Mouse (Mus musculus): ENCODE data around the gene Rslcan18. TPM values are rescaled to one million over a fixed set of nuclear protein-coding genes. Genes with fewer than 3 reads are reported as not detected.

Gene Rslcan18
- polyA plus RNA-seq, 1 experiment from 2014 or later = 0.29 TPM

DNA sequence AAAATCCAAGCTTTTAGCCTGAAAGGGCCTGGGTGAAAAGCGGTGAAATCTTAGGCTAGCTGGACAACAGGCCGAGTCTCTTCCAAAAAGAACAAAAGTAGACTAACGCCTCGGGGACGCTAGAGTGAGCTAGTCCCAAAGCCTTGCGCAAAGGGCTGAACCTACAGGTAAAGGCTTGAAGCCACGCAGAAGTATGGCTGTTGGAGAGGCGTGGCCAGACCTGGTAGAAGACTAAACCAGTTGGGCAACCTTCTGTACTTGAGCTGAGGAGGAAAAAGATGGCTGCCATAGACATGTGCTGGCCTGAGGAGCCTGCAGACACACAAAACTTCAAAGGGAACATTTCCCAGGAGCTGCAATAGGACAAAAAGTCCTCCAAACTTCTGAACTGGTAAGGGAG is 50.7 kb downstream of the Rslcan18 start:
- H3K9me3 ChIP-seq (ENCODE audit: control insufficient read depth, low read length) = peaks cover 12% of the 10 kb centered on the region
- peaks cover 10% of the 10 kb centered on the region for H3K36me3 ChIP-seq (ENCODE audit: control insufficient read depth, insufficient read depth, low read length)
- H3K4me2 ChIP-seq (ENCODE audit: low read depth, low read length, severe bottlenecking) = no peak overlapping the region
- H3K9ac ChIP-seq (ENCODE audit: low read length) = no peak overlapping the region
- no peaks in the 10 kb centered on the region for H3K4me1 ChIP-seq (replicated peaks; ENCODE audit: control insufficient read depth, insufficient read depth, low read length)
- ATAC-seq (replicated peaks; ENCODE audit: low FRiP score) (no peak), DNase-seq (ENCODE audit: low spot score) (no peak)
- whole genome bisulfite sequencing = 81% methylated on average over 8 of the region's 8 CpGs
- no peaks in the 10 kb centered on the region for H3K27me3 ChIP-seq (ENCODE audit: control insufficient read depth, insufficient read depth, low read length)
- H3K4me3 ChIP-seq (ENCODE audit: low read depth, low read length) = no peak overlapping the region
- H3K27ac ChIP-seq (ENCODE audit: low read depth, low read length) = no peak overlapping the region

DNA sequence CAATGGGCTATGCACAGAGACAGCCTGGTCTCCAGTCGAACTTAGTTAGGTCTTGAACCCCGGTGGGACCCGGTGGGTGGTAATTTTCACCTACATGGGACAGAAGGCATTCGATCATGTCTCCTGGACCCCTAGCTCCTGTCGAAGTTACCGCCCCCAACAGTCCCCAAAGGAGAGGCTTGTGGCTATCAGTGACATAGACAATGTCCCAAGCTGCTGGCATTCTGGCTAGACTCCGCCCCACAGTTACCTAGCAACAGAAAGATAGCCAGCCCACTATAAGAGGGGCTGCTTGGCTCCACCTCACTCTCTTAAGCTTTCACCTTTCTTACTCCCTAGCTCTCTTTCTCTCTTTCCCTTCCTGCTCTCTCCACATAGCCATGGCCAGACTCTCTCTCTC is 53.6 kb downstream of the Rslcan18 start:
- H3K36me3 ChIP-seq (ENCODE audit: control insufficient read depth, insufficient read depth, low read length) = no peaks in the 10 kb centered on the region; the same call in 1 of the 2 replicates
- ATAC-seq (replicated peaks; ENCODE audit: low FRiP score) (no peak), DNase-seq (ENCODE audit: low spot score) (no peak)
- no peak overlapping the region for H3K27ac ChIP-seq (ENCODE audit: low read depth, low read length)
- no peak overlapping the region for H3K9ac ChIP-seq (ENCODE audit: low read length)
- H3K4me3 ChIP-seq (ENCODE audit: low read depth, low read length) = no peak overlapping the region
- H3K27me3 ChIP-seq (ENCODE audit: control insufficient read depth, insufficient read depth, low read length) = no peaks in the 10 kb centered on the region
- no peaks in the 10 kb centered on the region for H3K4me1 ChIP-seq (replicated peaks; ENCODE audit: control insufficient read depth, insufficient read depth, low read length)
- peaks cover 2% of the 10 kb centered on the region; the same call in 1 of the 2 replicates for H3K9me3 ChIP-seq (ENCODE audit: control insufficient read depth, low read length)
- WGBS = 68% methylated on average over 7 of the region's 7 CpGs
- no peak overlapping the region for H3K4me2 ChIP-seq (ENCODE audit: low read depth, low read length, severe bottlenecking)

DNA sequence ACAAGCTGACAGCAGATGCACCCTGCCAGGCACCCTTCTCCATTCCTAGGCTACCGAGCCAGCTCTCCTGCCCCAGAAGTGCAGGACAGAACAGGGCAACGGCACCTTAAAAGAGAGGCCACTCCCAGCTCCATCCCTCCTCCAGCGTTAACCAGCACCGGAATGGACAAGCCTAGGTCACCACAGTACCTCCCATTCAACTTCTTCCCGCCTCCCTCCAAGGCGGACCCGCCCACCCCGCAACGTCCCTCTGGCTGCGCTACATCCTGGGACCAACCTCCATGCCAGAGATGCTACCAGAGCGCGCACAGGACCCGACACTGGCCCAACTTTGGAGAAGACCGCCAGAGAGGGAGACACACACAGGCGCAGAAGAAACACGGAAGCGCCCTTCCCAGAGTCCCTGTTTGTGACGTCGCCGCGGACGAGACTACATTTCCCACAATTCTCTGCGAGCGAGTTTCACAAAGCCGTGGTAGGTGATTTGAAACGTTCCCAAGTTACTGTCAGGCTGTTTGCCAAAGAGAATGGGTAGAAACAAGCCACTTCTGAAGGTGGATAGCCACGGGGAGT is 55.2 kb downstream of the Rslcan18 start, which contains the start of gene Zfp712:
Gene Zfp712, minus strand, starts transcription at position 385 of the 573 bp plus-strand sequence.
- H3K27me3 ChIP-seq (ENCODE audit: control insufficient read depth, insufficient read depth, low read length) = no peaks in the 10 kb centered on the region
- H3K36me3 ChIP-seq (ENCODE audit: control insufficient read depth, insufficient read depth, low read length) = no peaks in the 10 kb centered on the region; the same call in 1 of the 2 replicates
- peak within 1 kb of the TSS; percentile 43; the same call in 1 of the 2 replicates for H3K27ac ChIP-seq (ENCODE audit: low read depth, low read length)
- peak; percentile 94 for ATAC-seq (replicated peaks; ENCODE audit: low FRiP score)
- H3K9ac ChIP-seq (ENCODE audit: low read length) = peak within 1 kb of the TSS; percentile 74
- peak within 1 kb of the TSS; percentile 75 for H3K4me2 ChIP-seq (ENCODE audit: low read depth, low read length, severe bottlenecking)
- H3K4me1 ChIP-seq (replicated peaks; ENCODE audit: control insufficient read depth, insufficient read depth, low read length) = no peaks in the 10 kb centered on the region
- peak; percentile 90 for DNase-seq (ENCODE audit: low spot score)
- WGBS = under 1% methylated on average over 27 of the region's 27 CpGs
- peak within 1 kb of the TSS; percentile 65 for H3K4me3 ChIP-seq (ENCODE audit: low read depth, low read length)
- H3K9me3 ChIP-seq (ENCODE audit: control insufficient read depth, low read length) = no peaks in the 10 kb centered on the region; the same call in 1 of the 2 replicates

DNA sequence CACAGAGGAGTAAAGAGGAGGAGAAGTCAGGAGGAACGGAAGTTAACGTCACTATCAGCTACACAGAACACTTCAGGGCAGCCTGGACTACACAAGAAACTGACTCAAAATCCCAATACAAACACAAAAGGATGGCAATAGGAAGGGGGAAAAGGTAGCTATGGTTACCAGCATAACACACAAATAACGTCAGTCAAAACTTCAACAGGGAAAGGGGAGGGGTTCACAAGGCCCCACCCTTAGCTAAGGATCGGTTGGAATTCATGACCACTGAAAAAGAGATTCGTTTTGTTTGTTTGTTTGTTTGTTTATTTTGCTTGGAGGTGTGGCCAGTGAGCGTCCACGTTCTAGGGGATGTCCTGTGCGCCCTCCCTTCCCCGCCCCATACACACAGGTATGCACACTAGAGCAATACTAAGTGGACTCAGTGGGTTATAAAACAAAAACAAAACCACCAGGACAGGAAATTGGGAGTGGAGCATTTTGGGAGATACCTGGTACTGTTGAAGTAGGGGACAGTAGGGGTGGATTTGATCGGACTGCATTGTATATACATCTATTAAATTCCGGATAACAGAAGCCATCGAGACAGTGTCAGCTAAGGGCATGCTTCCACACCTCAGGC is 55.8 kb downstream of the Rslcan18 start:
- no peak for DNase-seq (ENCODE audit: low spot score)

More for the DNA sequence above, 55.8 kb downstream of the Rslcan18 start:
- H3K9me3 ChIP-seq (ENCODE audit: control insufficient read depth, low read length) = no peaks in the 10 kb centered on the region; the same call in 1 of the 2 replicates
- H3K4me2 ChIP-seq (ENCODE audit: low read depth, low read length, severe bottlenecking) = peak overlapping the region; percentile 75
- H3K36me3 ChIP-seq (ENCODE audit: control insufficient read depth, insufficient read depth, low read length) = no peaks in the 10 kb centered on the region; the same call in 1 of the 2 replicates
- peak; percentile 49 for ATAC-seq (replicated peaks; ENCODE audit: low FRiP score)
- peak overlapping the region; percentile 74 for H3K9ac ChIP-seq (ENCODE audit: low read length)
- H3K4me3 ChIP-seq (ENCODE audit: low read depth, low read length) = peak overlapping the region; percentile 65
- H3K27me3 ChIP-seq (ENCODE audit: control insufficient read depth, insufficient read depth, low read length) = no peaks in the 10 kb centered on the region
- no peaks in the 10 kb centered on the region for H3K4me1 ChIP-seq (replicated peaks; ENCODE audit: control insufficient read depth, insufficient read depth, low read length)
- H3K27ac ChIP-seq (ENCODE audit: low read depth, low read length) = no peak overlapping the region
- WGBS = 5% methylated on average over 12 of the region's 12 CpGs

Other genes starting within 250 kb of the Rslcan18 start
- 1.1 TPM in 2 replicates for gene Gm10767, start 211.3 kb downstream of the Rslcan18 start, polyA plus RNA-seq (2014; fragmentation: Nextera tagmentation; extraction: Ambion mirVana)
- gene Zfp712, start 55.1 kb downstream of the Rslcan18 start, polyA plus RNA-seq (2014; fragmentation: Nextera tagmentation; extraction: Ambion mirVana) = 5.0 and 5.3 TPM in 2 replicates
- 8.4 and 8.5 TPM in 2 replicates for gene Zfp708, start 18.3 kb downstream of the Rslcan18 start, polyA plus RNA-seq (2014; fragmentation: Nextera tagmentation; extraction: Ambion mirVana)
- 2.9 and 4.0 TPM in 2 replicates for gene Gm28557, start 7.7 kb downstream of the Rslcan18 start, polyA plus RNA-seq (2014; fragmentation: Nextera tagmentation; extraction: Ambion mirVana)
- 2.1 and 2.3 TPM in 2 replicates for gene Zfp759, start 5.4 kb upstream of the Rslcan18 start, polyA plus RNA-seq (2014; fragmentation: Nextera tagmentation; extraction: Ambion mirVana)
- 4.6 and 5.2 TPM in 2 replicates for gene Rsl1, start 56.9 kb upstream of the Rslcan18 start, polyA plus RNA-seq (2014; fragmentation: Nextera tagmentation; extraction: Ambion mirVana)
- gene Zfp455, start 78.2 kb upstream of the Rslcan18 start, polyA plus RNA-seq (2014; fragmentation: Nextera tagmentation; extraction: Ambion mirVana) = 2.1 and 2.3 TPM in 2 replicates
- 1.5 and 1.9 TPM in 2 replicates for gene Zfp458, start 162.2 kb upstream of the Rslcan18 start, polyA plus RNA-seq (2014; fragmentation: Nextera tagmentation; extraction: Ambion mirVana)
- 0.36 and 0.56 TPM in 2 replicates for gene Zfp457, start 190.2 kb upstream of the Rslcan18 start, polyA plus RNA-seq (2014; fragmentation: Nextera tagmentation; extraction: Ambion mirVana)
- gene Zfp595, start 216.3 kb upstream of the Rslcan18 start, polyA plus RNA-seq (2014; fragmentation: Nextera tagmentation; extraction: Ambion mirVana) = 1.7 and 2.3 TPM in 2 replicates
- gene Gm28044, start 244.3 kb upstream of the Rslcan18 start, polyA plus RNA-seq (2014; fragmentation: Nextera tagmentation; extraction: Ambion mirVana) = 1.6 and 2.1 TPM in 2 replicates
- 0.95 and 1.1 TPM in 2 replicates for gene Zfp953, start 244.3 kb upstream of the Rslcan18 start, polyA plus RNA-seq (2014; fragmentation: Nextera tagmentation; extraction: Ambion mirVana)